In the genomic region with DNA sequence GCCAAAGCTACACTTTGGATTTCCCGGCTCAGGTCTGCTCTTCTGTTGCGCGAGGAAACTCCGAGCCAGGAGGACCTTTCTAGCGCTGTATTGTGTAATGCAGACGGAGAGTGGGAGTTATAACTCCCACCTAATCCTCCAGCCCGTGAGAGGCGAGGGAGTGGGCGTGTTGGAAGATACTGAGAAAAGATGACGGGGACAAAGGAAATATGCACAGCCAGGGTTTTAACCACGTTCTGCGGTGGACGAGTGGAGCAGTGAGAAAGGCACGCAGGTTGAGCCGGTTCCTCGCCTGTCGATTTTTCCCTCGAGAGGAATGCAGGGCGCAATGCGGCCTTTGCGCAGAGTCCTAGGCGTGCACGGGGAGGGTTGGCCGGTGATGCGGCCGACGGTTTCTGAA, we compare ENCODE assay signal across 8 mouse cellular contexts. TPM values are rescaled to one million over a fixed set of nuclear protein-coding genes. Genes with fewer than 3 reads are reported as not detected.
DNase-seq lines count a peak whose midpoint lies in the region; ATAC-seq and TF ChIP-seq lines count a peak whose summit lies in the region.

No protein-coding gene starts in this region.

- no peak for DNase-seq in kidney, postnatal 25 days
- DNase-seq in forebrain, embryonic 14.5 days (ENCODE audit: low spot score), result no peak
- no peak for DNase-seq in gastrocnemius, postnatal 14 days
- DNase-seq in adrenal gland, postnatal 14 days, result no peak

- intact Hi-C loops in gastrocnemius, postnatal 14 days (cut with DNase I; ENCODE audit: low total_unique reads), result loop anchor here (5.0 kb wide), 1 partner anchor 112 kb away; no protein-coding TSS in a partner anchor

- H3K4me3 ChIP-seq in kidney, embryonic 16.5 days (ENCODE audit: low read length), result peak overlapping the region; percentile 89
- H3K4me3 ChIP-seq in bone marrow, adult 2 months (replicated peaks; ENCODE audit: control insufficient read depth, low read depth, low read length), result peak overlapping the region; percentile 83
- peak overlapping the region; percentile 42 for H3K4me3 ChIP-seq in forebrain, embryonic 14.5 days (ENCODE audit: low read depth, low read length)
- peak overlapping the region; percentile 44 for H3K4me3 ChIP-seq in limb, embryonic 12.5 days (replicated peaks)
- H3K4me3 ChIP-seq in neural tube, embryonic 14.5 days (ENCODE audit: low read depth, low read length), result peak overlapping the region; percentile 64

- TF ChIP-seq CTCF in bone marrow, adult 2 months (IDR thresholded peaks at IDR 0.05; ENCODE audit: control insufficient read depth, insufficient read depth, low read length), result no peak

- no peak for TF ChIP-seq POLR2A in bone marrow, adult 2 months (IDR thresholded peaks at IDR 0.05; ENCODE audit: borderline replicate concordance, control insufficient read depth, low read depth, low read length)

- peak overlapping the region; percentile 97 for H3K27ac ChIP-seq in kidney, embryonic 16.5 days (ENCODE audit: low read length)
- peak overlapping the region; percentile 78 for H3K27ac ChIP-seq in bone marrow, adult 2 months (ENCODE audit: control insufficient read depth, insufficient read depth, low read depth, low read length, poor library complexity)
- H3K27ac ChIP-seq in forebrain, embryonic 14.5 days (ENCODE audit: low read depth, low read length), result peak overlapping the region; percentile 94
- H3K27ac ChIP-seq in limb, embryonic 12.5 days, result peak overlapping the region; percentile 94
- peak overlapping the region; percentile 96 for H3K27ac ChIP-seq in neural tube, embryonic 14.5 days (ENCODE audit: low read depth, low read length)

- under 1% methylated on average over 27 of the region's 27 CpGs for WGBS in kidney, embryonic 16.5 days
- WGBS in bone marrow, adult 2 months, result under 1% methylated on average over 27 of the region's 27 CpGs
- under 1% methylated on average over 27 of the region's 27 CpGs for WGBS in forebrain, embryonic 14.5 days
- WGBS in limb, embryonic 12.5 days, result 0% methylated on average over 27 of the region's 27 CpGs
- WGBS in neural tube, embryonic 14.5 days, result 0% methylated on average over 27 of the region's 27 CpGs

- ATAC-seq in kidney, embryonic 16.5 days (ENCODE audit: low FRiP score, low TSS enrichment), result peak; percentile 71
- peak; percentile 35 for ATAC-seq in forebrain, embryonic 14.5 days
- peak; percentile 64 for ATAC-seq in limb, embryonic 12.5 days (ENCODE audit: insufficient number of reproducible peaks, insufficient read depth, low FRiP score, low TSS enrichment, low read depth)
- peak; percentile 47 for ATAC-seq in neural tube, embryonic 14.5 days (ENCODE audit: low read depth)

- peak overlapping the region; percentile 82 for H3K4me2 ChIP-seq in kidney, embryonic 16.5 days (replicated peaks; ENCODE audit: low read depth, low read length)
- H3K4me2 ChIP-seq in forebrain, embryonic 14.5 days (ENCODE audit: low read length), result peak overlapping the region; percentile 61
- H3K4me2 ChIP-seq in limb, embryonic 12.5 days, result peak overlapping the region; percentile 62
- peak overlapping the region; percentile 75 for H3K4me2 ChIP-seq in neural tube, embryonic 14.5 days (ENCODE audit: low read depth, low read length)

- peak overlapping the region; percentile 85 for H3K9ac ChIP-seq in kidney, embryonic 16.5 days (replicated peaks; ENCODE audit: low read length)
- peak overlapping the region; percentile 79 for H3K9ac ChIP-seq in forebrain, embryonic 14.5 days (ENCODE audit: low read length)
- peak overlapping the region; percentile 56 for H3K9ac ChIP-seq in limb, embryonic 12.5 days (replicated peaks)
- H3K9ac ChIP-seq in neural tube, embryonic 14.5 days (replicated peaks; ENCODE audit: low read depth, low read length), result peak overlapping the region; percentile 68

- peaks cover 11% of the 10 kb centered on the region; the same call in 1 of the 2 replicates for H3K36me3 ChIP-seq in kidney, embryonic 16.5 days (ENCODE audit: insufficient read depth, low read length)
- H3K36me3 ChIP-seq in forebrain, embryonic 14.5 days (ENCODE audit: control insufficient read depth, insufficient read depth, low read length), result peaks cover 24% of the 10 kb centered on the region
- peaks cover 20% of the 10 kb centered on the region for H3K36me3 ChIP-seq in limb, embryonic 12.5 days
- no peaks in the 10 kb centered on the region for H3K36me3 ChIP-seq in neural tube, embryonic 14.5 days (ENCODE audit: control insufficient read depth, insufficient read depth, low read length)

- H3K27me3 ChIP-seq in kidney, embryonic 16.5 days (ENCODE audit: insufficient read depth, low read length), result no peaks in the 10 kb centered on the region
- no peaks in the 10 kb centered on the region for H3K27me3 ChIP-seq in forebrain, embryonic 14.5 days (replicated peaks; ENCODE audit: control insufficient read depth, insufficient read depth, low read length)
- no peaks in the 10 kb centered on the region for H3K27me3 ChIP-seq in limb, embryonic 12.5 days
- H3K27me3 ChIP-seq in neural tube, embryonic 14.5 days (ENCODE audit: control insufficient read depth, insufficient read depth, low read length), result no peaks in the 10 kb centered on the region

- no peaks in the 10 kb centered on the region; the same call in 1 of the 2 replicates for H3K9me3 ChIP-seq in kidney, embryonic 16.5 days (ENCODE audit: low read length)
- no peaks in the 10 kb centered on the region for H3K9me3 ChIP-seq in forebrain, embryonic 14.5 days (replicated peaks; ENCODE audit: control insufficient read depth, low read length)
- 0 out of 2 replicates have a peak, but pooled peaks cover 3% of the 10 kb centered on the region for H3K9me3 ChIP-seq in limb, embryonic 12.5 days
- no peaks in the 10 kb centered on the region for H3K9me3 ChIP-seq in neural tube, embryonic 14.5 days (ENCODE audit: control insufficient read depth, low read length)

- H3K4me1 ChIP-seq in kidney, embryonic 16.5 days (ENCODE audit: insufficient read depth, low read length), result no peaks in the 10 kb centered on the region; the same call in 1 of the 2 replicates
- H3K4me1 ChIP-seq in bone marrow, adult 2 months (ENCODE audit: control insufficient read depth, insufficient read depth, low read length), result no peaks in the 10 kb centered on the region; the same call in none of the 2 replicates
- peaks cover 4% of the 10 kb centered on the region for H3K4me1 ChIP-seq in forebrain, embryonic 14.5 days (ENCODE audit: control insufficient read depth, insufficient read depth, low read length)
- H3K4me1 ChIP-seq in limb, embryonic 12.5 days (replicated peaks), result no peaks in the 10 kb centered on the region
- peaks cover 2% of the 10 kb centered on the region; the same call in 1 of the 2 replicates for H3K4me1 ChIP-seq in neural tube, embryonic 14.5 days (ENCODE audit: control insufficient read depth, insufficient read depth, low read length)

RNA-seq across cellular contexts. Expression of gene Ngdn, which starts 0.7 kb away (rescaled TPM):
- 87.0 and 88.8 TPM in 2 replicates for polyA plus RNA-seq in kidney, embryonic 16.5 days (2015; fragmentation: Nextera tagmentation; extraction: Ambion mirVana)
- 30.5 and 49.9 TPM in 2 replicates for polyA plus RNA-seq in bone marrow, adult 2 months (2011; ENCODE audit: insufficient read depth, insufficient read length, low replicate concordance, missing spikeins)
- 64.1 and 72.0 TPM in 2 replicates for polyA plus RNA-seq in forebrain, embryonic 14.5 days (2014; fragmentation: Nextera tagmentation; extraction: Ambion mirVana)
- 84.3 and 85.3 TPM in 2 replicates for polyA plus RNA-seq in limb, embryonic 12.5 days (2016; fragmentation: Nextera tagmentation; extraction: Ambion mirVana)
- 44.9 and 50.9 TPM in 2 replicates for polyA plus RNA-seq in neural tube, embryonic 14.5 days (2014; fragmentation: Nextera tagmentation; extraction: Ambion mirVana)
- 10 to 100 TPM; 17.8 to 19.0 TPM for total RNA-seq in gastrocnemius, postnatal 14 days (2021)
- total RNA-seq in adrenal gland, postnatal 14 days (2021), result 34.5 and 39.2 TPM in 2 replicates

RNA-seq across cellular contexts. Expression of gene Myh7, which starts 20.2 kb away (rescaled TPM):
- 2.4 and 5.0 TPM in 2 replicates for polyA plus RNA-seq in kidney, embryonic 16.5 days (2015; fragmentation: Nextera tagmentation; extraction: Ambion mirVana)
- polyA plus RNA-seq in bone marrow, adult 2 months (2011; ENCODE audit: insufficient read depth, insufficient read length, low replicate concordance, missing spikeins), result 0.59 TPM in 1 of 2 replicates, not detected in the other
- 5.4 and 6.5 TPM in 2 replicates for polyA plus RNA-seq in forebrain, embryonic 14.5 days (2014; fragmentation: Nextera tagmentation; extraction: Ambion mirVana)
- 9.3 and 10.5 TPM in 2 replicates for polyA plus RNA-seq in limb, embryonic 12.5 days (2016; fragmentation: Nextera tagmentation; extraction: Ambion mirVana)
- 4.5 and 4.8 TPM in 2 replicates for polyA plus RNA-seq in neural tube, embryonic 14.5 days (2014; fragmentation: Nextera tagmentation; extraction: Ambion mirVana)
- 1,000 to 10,000 TPM in 1 of 2 experiments, 100 to 1,000 TPM in 1; 602 to 1,083 TPM for total RNA-seq in gastrocnemius, postnatal 14 days (2021)
- total RNA-seq in adrenal gland, postnatal 14 days (2021), result 0.11 TPM in 1 of 2 replicates, not detected in the other

RNA-seq across cellular contexts. Expression of gene Gm17428, which starts 37.9 kb away (rescaled TPM):
- polyA plus RNA-seq in kidney, embryonic 16.5 days (2015; fragmentation: Nextera tagmentation; extraction: Ambion mirVana), result not detected in 2 replicates
- polyA plus RNA-seq in bone marrow, adult 2 months (2011; ENCODE audit: insufficient read depth, insufficient read length, low replicate concordance, missing spikeins), result not detected in 2 replicates
- not detected in 2 replicates for polyA plus RNA-seq in forebrain, embryonic 14.5 days (2014; fragmentation: Nextera tagmentation; extraction: Ambion mirVana)
- not detected in 2 replicates for polyA plus RNA-seq in limb, embryonic 12.5 days (2016; fragmentation: Nextera tagmentation; extraction: Ambion mirVana)
- not detected in 2 replicates for polyA plus RNA-seq in neural tube, embryonic 14.5 days (2014; fragmentation: Nextera tagmentation; extraction: Ambion mirVana)
- total RNA-seq in gastrocnemius, postnatal 14 days (2021), result not detected
- total RNA-seq in adrenal gland, postnatal 14 days (2021), result not detected in 2 replicates

RNA-seq across cellular contexts. Expression of gene Myh6, which starts 47.9 kb away (rescaled TPM):
- polyA plus RNA-seq in kidney, embryonic 16.5 days (2015; fragmentation: Nextera tagmentation; extraction: Ambion mirVana), result 1.1 and 1.4 TPM in 2 replicates
- 3.3 TPM in 1 of 2 replicates, not detected in the other for polyA plus RNA-seq in bone marrow, adult 2 months (2011; ENCODE audit: insufficient read depth, insufficient read length, low replicate concordance, missing spikeins)
- polyA plus RNA-seq in forebrain, embryonic 14.5 days (2014; fragmentation: Nextera tagmentation; extraction: Ambion mirVana), result 0.91 and 1.2 TPM in 2 replicates
- 1.8 and 3.3 TPM in 2 replicates for polyA plus RNA-seq in limb, embryonic 12.5 days (2016; fragmentation: Nextera tagmentation; extraction: Ambion mirVana)
- 0.23 and 1.7 TPM in 2 replicates for polyA plus RNA-seq in neural tube, embryonic 14.5 days (2014; fragmentation: Nextera tagmentation; extraction: Ambion mirVana)
- total RNA-seq in gastrocnemius, postnatal 14 days (2021), result 100 to 1,000 TPM; 121 to 213 TPM
- total RNA-seq in adrenal gland, postnatal 14 days (2021), result 0.22 TPM in 1 of 2 replicates, not detected in the other
